Mouse (Mus musculus) forebrain, postnatal 0 days (tissue): ENCODE results near the gene Speer4a. TPM values are rescaled to one million over a fixed set of nuclear protein-coding genes. Genes with fewer than 3 reads are reported as not detected.
"Not testable (repeated sequence)": the region's sequence is repeated elsewhere in the genome, so short reads cannot be mapped to it uniquely, and the experiment has no call there.

Experiments used
- ATAC-seq: fragments of 200-750 bp; cut with Nextera tagmentation; 2 replicates; pipeline ENCODE4 v1.8.0; 2017; ENCODE audit warnings: mild to moderate bottlenecking, moderate library complexity
- DNase-seq: peaks from one replicate; pipeline ENCODE4 v3.0.0-alpha.2; 2015
- H3K27ac ChIP-seq: fragments of 300-500 bp; sonication (generic); 2 replicates; pipeline ENCODE4 v1.5.1; 2014; ENCODE audit warnings: low read depth, mild to moderate bottlenecking, antibody characterized with exemption, low read length, moderate library complexity, mixed read lengths
- H3K27me3 ChIP-seq: fragments of 300-500 bp; sonication (generic); 2 replicates; pipeline ENCODE4 v1.6.1; 2014; ENCODE audit warnings: mild to moderate bottlenecking, low read length, mixed read lengths; ENCODE audit not compliant: insufficient read depth
- H3K36me3 ChIP-seq: fragments of 300-500 bp; sonication (generic); 2 replicates; pipeline ENCODE4 v1.6.1; 2014; ENCODE audit warnings: mild to moderate bottlenecking, moderate library complexity; ENCODE audit not compliant: insufficient read depth
- H3K4me1 ChIP-seq: fragments of 300-500 bp; sonication (generic); 2 replicates; pipeline ENCODE4 v1.6.1; 2014; ENCODE audit warnings: antibody characterized with exemption; ENCODE audit not compliant: insufficient read depth
- H3K4me2 ChIP-seq: fragments of 300-500 bp; sonication (generic); 2 replicates; pipeline ENCODE4 v1.6.1; 2014; ENCODE audit warnings: low read depth, mild to moderate bottlenecking, moderate library complexity
- H3K4me3 ChIP-seq: fragments of 300-500 bp; sonication (generic); 2 replicates; pipeline ENCODE4 v1.5.1; 2014; ENCODE audit warnings: low read depth, low read length, mixed read lengths
- H3K9ac ChIP-seq: fragments of 300-500 bp; sonication (generic); 2 replicates; pipeline ENCODE4 v1.6.1; 2014; ENCODE audit warnings: mild to moderate bottlenecking
- H3K9me3 ChIP-seq: fragments of 300-500 bp; sonication (generic); 2 replicates; pipeline ENCODE4 v1.6.1; 2016; ENCODE audit warnings: low read length
- CTCF ChIP-seq: sonication (generic); IDR thresholded peaks from 2 replicates; pipeline ENCODE4 v1.5.1; 2016; ENCODE audit warnings: antibody characterized with exemption, control low read depth, low read depth
- WGBS: fragments of 180-500 bp; shearing (Covaris S2); extraction: QIAGEN DNeasy Blood & Tissue Kit; methylation state at CpG from one replicate; pipeline ENCODE4 v1.1.7; 2014; 5-methylcytosine and 5-hydroxymethylcytosine counted together
- polyA plus RNA-seq: library from polyadenylated mRNA; unstranded; fragments of >200 nt; fragmentation: Nextera tagmentation; extraction: Ambion mirVana; gene quantifications from 2 replicates; pipeline ENCODE4 v1.2.1, GENCODE M21; 2015
- total RNA-seq: library from RNA; depleted of rRNA; stranded (reverse); fragments of >200 nt; gene quantifications from 2 replicates; pipeline ENCODE4 v1.2.3, GENCODE M21; 2014; rRNA removed

Gene Speer4a
- total RNA-seq, result 0.05 TPM in 1 of 2 replicates, not detected in the other
- polyA plus RNA-seq, result 0.08 TPM in 1 of 2 replicates, not detected in the other

DNA sequence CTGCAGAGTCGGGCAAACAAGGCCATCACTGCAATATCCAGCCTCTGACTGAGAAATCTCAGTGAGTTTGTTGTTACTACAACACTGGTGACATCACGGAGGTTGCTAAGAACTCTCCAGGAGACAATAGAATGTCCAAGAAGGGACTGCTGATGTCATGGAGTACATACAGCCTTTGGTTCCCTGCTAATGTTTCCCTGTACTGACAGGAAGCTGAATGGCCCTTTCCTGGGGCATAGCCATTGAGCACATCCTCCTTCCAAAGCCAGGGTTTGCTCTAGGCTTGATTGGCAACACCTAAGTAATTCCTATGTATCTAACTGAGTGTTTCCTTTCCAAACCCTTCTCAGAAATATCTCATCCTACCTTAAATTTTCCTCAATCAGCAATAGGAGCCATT is at the start of gene Speer4a:
Gene Speer4a (minus strand): TSS at position 101 of the 400 bp plus-strand sequence.
- not testable (repeated sequence) for H3K9ac ChIP-seq, H3K4me3 ChIP-seq, H3K27me3 ChIP-seq, H3K36me3 ChIP-seq, H3K27ac ChIP-seq, H3K4me2 ChIP-seq, H3K9me3 ChIP-seq, ATAC-seq, H3K4me1 ChIP-seq, DNase-seq
- 73% methylated on average over 2 of the region's 2 CpGs for WGBS

DNA sequence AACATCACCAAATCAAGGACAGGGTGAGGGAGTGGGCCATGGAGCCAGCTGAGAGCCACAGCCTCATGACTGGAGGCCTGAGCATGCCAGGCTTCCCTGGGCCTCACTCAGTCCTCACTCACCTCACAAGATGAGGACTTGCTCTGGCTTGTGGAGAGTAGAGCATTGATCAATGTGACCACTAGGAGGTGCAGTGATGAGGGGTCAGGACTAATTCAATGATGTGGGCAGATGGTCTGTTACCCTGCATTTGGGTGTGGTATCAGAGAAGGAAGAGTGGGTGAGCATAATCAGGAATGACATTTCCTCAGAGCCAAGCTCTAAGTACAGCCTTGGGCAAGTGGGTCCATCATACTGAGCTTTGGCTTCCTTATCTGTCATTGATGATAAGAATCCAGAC is 39.7 kb upstream of the Speer4a start:
- not testable (repeated sequence) for DNase-seq, H3K36me3 ChIP-seq, ATAC-seq, H3K4me3 ChIP-seq, H3K9ac ChIP-seq, H3K4me2 ChIP-seq, H3K4me1 ChIP-seq, H3K27ac ChIP-seq, H3K27me3 ChIP-seq, H3K9me3 ChIP-seq

DNA sequence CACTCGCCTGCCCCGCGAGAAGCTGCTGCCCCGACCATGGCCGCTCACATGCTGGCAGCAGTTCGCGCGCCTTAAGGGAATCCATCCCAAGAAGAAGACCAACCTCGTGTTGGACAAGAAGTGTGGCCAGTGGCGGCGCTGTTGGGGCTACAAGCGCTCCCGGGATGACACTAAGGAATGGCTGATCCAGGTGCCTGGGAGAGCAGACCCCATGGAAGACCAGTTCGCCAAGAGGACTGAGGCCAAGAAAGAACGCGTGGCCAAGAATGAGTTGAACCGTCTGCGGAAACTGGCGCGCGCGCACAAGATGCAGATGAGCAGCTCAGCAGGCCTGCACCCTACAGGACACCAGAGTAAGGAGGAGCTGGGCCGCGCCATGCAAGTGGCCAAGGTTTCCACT is 31.4 kb upstream of the Speer4a start:
- no peak overlapping the region for H3K27ac ChIP-seq
- no peaks in the 10 kb centered on the region for H3K9me3 ChIP-seq
- ATAC-seq (no peak), DNase-seq (no peak)
- no peaks in the 10 kb centered on the region for H3K36me3 ChIP-seq
- no peaks in the 10 kb centered on the region for H3K27me3 ChIP-seq
- no peak overlapping the region for H3K4me3 ChIP-seq
- no peak overlapping the region for H3K9ac ChIP-seq
- no peaks in the 10 kb centered on the region for H3K4me1 ChIP-seq
- TF ChIP-seq CTCF, result no peak
- 89% methylated on average over 24 of the region's 24 CpGs for WGBS
- H3K4me2 ChIP-seq, result no peak overlapping the region

DNA sequence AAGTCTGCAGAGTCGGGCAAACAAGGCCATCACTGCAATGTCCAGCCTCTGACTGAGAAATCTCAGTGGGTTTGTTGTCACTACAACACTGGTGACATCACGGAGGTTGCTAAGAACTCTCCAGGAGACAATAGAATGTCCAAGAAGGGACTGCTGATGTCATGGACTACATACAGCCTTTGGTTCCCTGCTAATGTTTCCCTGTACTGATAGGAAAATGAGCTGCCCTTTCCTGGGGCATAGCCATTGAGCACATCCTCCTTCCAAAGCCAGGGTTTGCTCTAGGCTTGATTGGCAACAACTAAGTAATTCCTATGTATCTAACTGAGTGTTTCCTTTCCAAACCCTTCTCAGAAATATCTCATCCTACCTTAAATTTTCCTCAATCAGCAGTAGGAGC is 19.1 kb upstream of the Speer4a start, which contains the start of gene Gm7347:
Gene Gm7347 (minus strand): TSS at position 101 of the 400 bp plus-strand sequence.
- no CpG with 5 or more reads among the region's 2 CpGs for WGBS
- ATAC-seq, result not testable (repeated sequence)

DNA sequence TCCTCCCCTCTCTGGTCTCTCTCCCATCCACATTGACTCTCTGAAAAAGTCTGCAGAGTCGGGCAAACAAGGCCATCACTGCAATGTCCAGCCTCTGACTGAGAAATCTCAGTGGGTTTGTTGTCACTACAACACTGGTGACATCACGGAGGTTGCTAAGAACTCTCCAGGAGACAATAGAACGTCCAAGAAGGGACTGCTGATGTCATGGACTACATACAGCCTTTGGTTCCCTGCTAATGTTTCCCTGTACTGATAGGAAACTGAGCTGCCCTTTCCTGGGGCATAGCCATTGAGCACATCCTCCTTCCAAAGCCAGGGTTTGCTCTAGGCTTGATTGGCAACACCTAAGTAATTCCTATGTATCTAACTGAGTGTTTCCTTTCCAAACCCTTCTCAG is 16.5 kb downstream of the Speer4a start, which contains the start of gene Gm5862:
Gene Gm5862 (minus strand): TSS at position 101 of the 400 bp plus-strand sequence.
- not testable (repeated sequence) for H3K4me1 ChIP-seq, H3K27me3 ChIP-seq, ATAC-seq, H3K9ac ChIP-seq, DNase-seq, H3K9me3 ChIP-seq, H3K27ac ChIP-seq, H3K4me3 ChIP-seq, H3K4me2 ChIP-seq, H3K36me3 ChIP-seq
- no CpG with 5 or more reads among the region's 3 CpGs for WGBS

More for the DNA sequence above, 19.1 kb upstream of the Speer4a start, which contains the start of gene Gm7347:
- H3K27ac ChIP-seq, H3K9me3 ChIP-seq, H3K4me1 ChIP-seq, H3K4me3 ChIP-seq, H3K4me2 ChIP-seq, H3K9ac ChIP-seq, H3K27me3 ChIP-seq, H3K36me3 ChIP-seq, DNase-seq: not testable (repeated sequence)

DNA sequence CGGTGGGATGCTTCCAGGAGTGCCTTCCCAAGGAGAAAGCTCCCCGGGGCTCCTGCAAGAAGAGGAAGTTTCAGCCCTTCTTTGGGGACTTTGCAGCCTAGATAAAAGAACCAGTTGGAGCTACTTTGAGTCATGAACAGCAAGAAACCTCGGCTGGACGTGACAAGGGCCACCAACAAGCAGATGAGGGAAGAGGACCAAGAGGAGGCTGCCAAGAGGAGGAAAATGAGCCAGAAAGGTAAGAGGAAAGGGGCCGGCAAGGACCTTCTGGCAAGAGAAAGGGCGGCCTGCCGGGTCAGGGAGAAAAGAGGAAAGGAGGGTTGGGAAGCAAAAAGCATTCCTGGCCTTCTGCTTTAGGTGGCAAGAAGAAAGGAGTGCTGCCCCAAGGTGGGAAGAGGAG is 31.7 kb downstream of the Speer4a start:
- ATAC-seq, H3K27me3 ChIP-seq, H3K4me3 ChIP-seq, H3K4me1 ChIP-seq, H3K9ac ChIP-seq, DNase-seq, H3K36me3 ChIP-seq, H3K27ac ChIP-seq, H3K9me3 ChIP-seq: not testable (repeated sequence)
- WGBS, result 69% methylated on average over 6 of the region's 7 CpGs
- peak overlapping the region; percentile 53 for H3K4me2 ChIP-seq

DNA sequence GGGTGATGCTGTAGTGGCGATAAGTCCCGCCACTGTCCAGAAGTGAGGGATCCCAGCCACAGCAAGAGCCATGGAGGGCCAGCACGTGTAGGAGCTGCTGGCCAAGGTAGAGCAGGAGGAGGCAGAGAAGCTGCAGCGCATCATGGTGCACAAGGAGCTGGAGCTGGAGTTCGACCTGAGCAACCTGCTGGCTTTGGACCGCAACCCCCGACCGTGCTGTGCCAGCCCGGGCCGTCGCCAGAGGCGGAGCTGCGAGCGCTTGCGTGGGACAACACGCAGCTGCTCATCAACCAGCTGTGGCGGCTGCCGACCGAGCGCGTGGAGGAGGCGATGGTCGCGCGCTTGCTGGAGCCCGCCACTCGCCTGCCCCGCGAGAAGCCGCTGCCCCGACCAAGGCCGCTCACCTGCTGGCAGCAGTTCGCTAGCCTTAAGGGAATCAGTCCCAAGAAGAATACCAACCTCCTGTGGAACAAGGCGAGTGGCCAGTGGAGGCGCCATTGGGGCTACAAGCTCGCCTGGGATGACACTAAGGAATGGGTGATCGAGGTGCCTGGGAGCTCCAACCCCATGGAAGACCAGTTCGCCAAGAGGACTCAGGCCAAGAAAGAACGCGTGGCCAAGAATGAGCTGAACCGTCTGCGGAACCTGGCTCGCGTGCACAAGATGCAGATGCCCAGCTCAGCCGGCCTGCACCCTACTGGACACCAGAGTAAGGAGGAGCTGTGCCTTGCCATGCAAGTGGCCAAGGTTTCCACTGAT is 32.2 kb downstream of the Speer4a start:
- H3K4me2 ChIP-seq, result peak overlapping the region; percentile 53
- peak overlapping the region; percentile 50 for H3K9ac ChIP-seq
- DNase-seq (peak; percentile 59), ATAC-seq (peak; percentile 90)
- H3K36me3 ChIP-seq, H3K4me1 ChIP-seq, H3K27ac ChIP-seq, H3K9me3 ChIP-seq, H3K27me3 ChIP-seq: not testable (repeated sequence)
- 23% methylated on average over 45 of the region's 45 CpGs for WGBS
- peak overlapping the region; percentile 26 for H3K4me3 ChIP-seq
- peak; percentile 42 for TF ChIP-seq CTCF

DNA sequence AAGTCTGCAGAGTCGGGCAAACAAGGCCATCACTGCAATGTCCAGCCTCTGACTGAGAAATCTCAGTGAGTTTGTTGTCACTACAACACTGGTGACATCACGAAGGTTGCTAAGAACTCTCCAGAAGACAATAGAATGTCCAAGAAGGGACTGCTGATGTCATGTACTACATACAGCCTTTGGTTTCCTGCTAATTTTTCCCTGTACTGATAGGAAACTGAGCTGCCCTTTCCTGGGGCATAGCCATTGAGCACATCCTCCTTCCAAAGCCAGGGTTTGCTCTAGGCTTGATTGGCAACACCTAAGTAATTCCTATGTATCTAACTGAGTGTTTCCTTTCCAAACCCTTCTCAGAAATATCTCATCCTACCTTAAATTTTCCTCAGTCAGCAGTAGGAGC is 34.7 kb downstream of the Speer4a start, which contains the start of gene Gm1979:
Gene Gm1979 (minus strand): TSS at position 101 of the 400 bp plus-strand sequence.
- ATAC-seq, H3K27me3 ChIP-seq, H3K27ac ChIP-seq, H3K9ac ChIP-seq, H3K9me3 ChIP-seq, H3K4me3 ChIP-seq, H3K36me3 ChIP-seq, DNase-seq, H3K4me2 ChIP-seq, H3K4me1 ChIP-seq: not testable (repeated sequence)
- WGBS, result 82% methylated on average over 1 of the region's 2 CpGs

DNA sequence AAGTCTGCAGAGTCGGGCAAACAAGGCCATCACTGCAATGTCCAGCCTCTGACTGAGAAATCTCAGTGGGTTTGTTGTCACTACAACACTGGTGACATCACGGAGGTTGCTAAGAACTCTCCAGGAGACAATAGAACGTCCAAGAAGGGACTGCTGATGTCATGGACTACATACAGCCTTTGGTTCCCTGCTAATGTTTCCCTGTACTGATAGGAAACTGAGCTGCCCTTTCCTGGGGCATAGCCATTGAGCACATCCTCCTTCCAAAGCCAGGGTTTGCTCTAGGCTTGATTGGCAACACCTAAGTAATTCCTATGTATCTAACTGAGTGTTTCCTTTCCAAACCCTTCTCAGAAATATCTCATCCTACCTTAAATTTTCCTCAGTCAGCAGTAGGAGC is 50.8 kb downstream of the Speer4a start, which contains the start of gene Gm21698:
Gene Gm21698 (minus strand): TSS at position 101 of the 400 bp plus-strand sequence.
- H3K4me1 ChIP-seq, H3K27me3 ChIP-seq, H3K4me2 ChIP-seq, DNase-seq, ATAC-seq, H3K27ac ChIP-seq, H3K9ac ChIP-seq, H3K9me3 ChIP-seq, H3K36me3 ChIP-seq, H3K4me3 ChIP-seq: not testable (repeated sequence)
- no CpG with 5 or more reads among the region's 3 CpGs for WGBS
